Mouse (Mus musculus) layer of hippocampus, adult 18-20 months (tissue): ENCODE measurements around the gene Sfrp4. TPM values are rescaled to one million over a fixed set of nuclear protein-coding genes. Genes with fewer than 3 reads are reported as not detected.

Experiments used
- DNase-seq, 2 experiments: peaks; one replicate each; pipeline ENCODE4 v3.0.0; 2022; ENCODE audit warnings: low spot score in 2 of 2
- total RNA-seq, 2 experiments: library from RNA; stranded (reverse); gene quantifications; 2 replicates each; pipeline ENCODE4 v1.2.3; 2021

Sfrp4 gene
- total RNA-seq, 2 experiments from 2014 or later, result 1.5 to 1.6 TPM

GRCm38 (mm10) chr13:19630768-19631709 lies 8.1 kb downstream of the Sfrp4 start:
- DNase-seq, result no peak

- no peak for DNase-seq
Observed at GRCm38 (mm10) chr13:19636131-19636530, 13.2 kb downstream of the Sfrp4 start.

- peak in 1 of 2 experiments; percentile 53 for DNase-seq
Observed at GRCm38 (mm10) chr13:19640203-19640851, 17.4 kb downstream of the Sfrp4 start.

- no peak for DNase-seq
Observed at GRCm38 (mm10) chr13:19643519-19643918, 20.6 kb downstream of the Sfrp4 start.

- DNase-seq, result peak in 1 of 2 experiments; percentile 23
Observed at GRCm38 (mm10) chr13:19644225-19644624, 21.3 kb downstream of the Sfrp4 start.

GRCm38 (mm10) chr13:19649824-19650223 lies 26.9 kb downstream of the Sfrp4 start:
- DNase-seq, result no peak

- no peak for DNase-seq
Observed at GRCm38 (mm10) chr13:19652405-19652804, 29.5 kb downstream of the Sfrp4 start.

GRCm38 (mm10) chr13:19668355-19669140 lies 45.6 kb downstream of the Sfrp4 start:
- DNase-seq, result no peak

- DNase-seq, result no peak
Observed at GRCm38 (mm10) chr13:19674025-19674424, 51.1 kb downstream of the Sfrp4 start.

GRCm38 (mm10) chr13:19674601-19675000 lies 51.7 kb downstream of the Sfrp4 start:
- no peak for DNase-seq

Other genes with a start within 250 kb of the Sfrp4 start
- 10 to 100 TPM; 59.1 to 59.2 TPM for gene Stard3nl, start 227.3 kb upstream of the Sfrp4 start, total RNA-seq
- 100 to 1,000 TPM; 113 to 122 TPM for gene Epdr1, start 3.2 kb upstream of the Sfrp4 start, total RNA-seq
- gene Nme8, start 74.7 kb downstream of the Sfrp4 start, total RNA-seq, result not detected
- not detected for gene Gpr141, start 201.2 kb downstream of the Sfrp4 start, total RNA-seq